Mouse (Mus musculus): ENCODE measurements around the gene Slc25a33.

The Slc25a33 gene

GRCm38 (mm10) chr4:149752124-149752799 is 21.8 kb downstream of the Slc25a33 start:
- CTCF ChIA-PET = interaction anchor here (0.5 to 2.5 kb wide), 55 partner anchors 8 to 1584 kb away, joined by 3 to 16 read pairs (median 4); partner anchors contain the start of gene Tmem201 (in 2 of the 4)
- POLR2A ChIA-PET = interaction anchor here in 2 of 4 experiments (0.6 to 2.7 kb wide), 19 partner anchors 8 to 395 kb away, joined by 3 to 11 read pairs (median 3); partner anchors contain the start of genes Tmem201 (in 2 of the 2) and H6pd (in 1 of the 2)

- ChIA-PET POLR2A (interaction anchor here in 3 of 4 experiments (0.6 to 2.0 kb wide), 8 partner anchors 10 to 244 kb away, joined by 3 to 6 read pairs (median 4); partner anchors contain the start of gene Slc25a33 (in 1 of the 3)), CTCF (interaction anchor here in 3 of 4 experiments (0.6 to 1.0 kb wide), 5 partner anchors 13 to 386 kb away, joined by 3 to 5 read pairs (median 3); partner anchors contain the start of gene Tmem201 (in 1 of the 3))
Measured at GRCm38 (mm10) chr4:149750671-149751070, 23.4 kb downstream of the Slc25a33 start.

- ChIA-PET POLR2A (interaction anchor here in 3 of 4 experiments (0.5 to 2.0 kb wide), 10 partner anchors 10 to 337 kb away, joined by 3 to 6 read pairs (median 3); partner anchors contain the start of genes Gpr157 (in 1 of the 3), Slc25a33 (in 1 of the 3) and Tmem201 (in 1 of the 3)), CTCF (interaction anchor here in 2 of 4 experiments (1.0 to 1.3 kb wide), 4 partner anchors 12 to 100 kb away, joined by 3 read pairs; partner anchors contain the start of gene Tmem201 (in 1 of the 2))
Measured at GRCm38 (mm10) chr4:149749663-149750015, 24.4 kb downstream of the Slc25a33 start.

DNA sequence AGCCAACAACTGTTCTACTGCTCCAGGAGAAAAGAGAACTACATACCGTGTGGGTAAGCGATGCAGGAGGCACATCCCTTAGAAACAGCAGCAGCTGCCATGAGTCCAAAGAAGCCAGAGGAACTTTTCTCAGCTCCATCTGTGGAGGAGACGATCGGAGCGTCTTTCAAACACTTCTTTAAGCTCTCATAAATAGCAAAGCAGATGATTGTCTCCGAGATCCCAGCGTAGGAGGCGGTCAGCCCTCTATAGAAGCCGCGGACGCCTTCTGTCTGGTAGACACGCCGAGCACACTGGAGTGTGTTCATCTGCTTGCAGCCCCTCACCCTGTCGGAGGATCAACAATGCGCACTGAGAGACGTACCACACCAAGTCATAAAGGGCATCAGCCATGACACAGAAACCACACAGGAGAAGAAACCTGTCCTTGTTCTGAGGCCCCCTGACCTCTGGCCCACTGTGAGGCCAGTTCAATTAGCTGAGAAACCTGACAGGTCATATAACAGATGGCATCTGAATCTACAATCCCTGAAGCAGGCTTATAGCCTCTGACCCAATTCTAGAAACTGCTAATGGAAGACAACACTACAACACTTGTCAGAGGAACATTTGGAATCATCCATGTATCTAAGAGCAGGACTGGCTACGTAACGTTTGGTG is 24.9 kb downstream of the Slc25a33 start:
- ChIA-PET POLR2A (interaction anchor here in 3 of 4 experiments (0.5 to 2.0 kb wide), 10 partner anchors 11 to 338 kb away, joined by 3 to 4 read pairs (median 3); partner anchors contain the start of genes Gpr157 (in 1 of the 3), Slc25a33 (in 1 of the 3) and Tmem201 (in 1 of the 3)), CTCF (interaction anchor here in 2 of 4 experiments (0.5 to 1.3 kb wide), 3 partner anchors 23 to 100 kb away, joined by 3 to 5 read pairs (median 3); no protein-coding TSS in a partner anchor)

DNA sequence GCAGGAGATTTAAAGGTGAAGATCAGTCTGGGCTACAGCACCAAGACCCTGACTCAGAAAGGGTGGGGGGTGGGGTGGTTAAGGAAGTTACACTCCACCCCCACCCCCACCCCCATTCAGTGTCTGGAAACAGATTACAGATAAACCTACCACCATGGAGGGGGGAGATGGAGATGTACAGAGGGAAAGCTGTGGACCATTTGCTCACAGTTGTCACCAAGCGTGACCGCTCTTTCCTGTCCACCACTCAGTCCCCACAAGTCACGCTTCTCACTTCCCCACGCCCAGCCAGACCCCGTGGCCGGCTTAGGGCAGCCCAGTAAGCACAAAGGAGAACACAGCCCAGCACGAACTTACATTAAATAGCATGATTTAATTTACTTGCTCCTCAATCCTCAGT is 30.0 kb downstream of the Slc25a33 start:
- ChIA-PET CTCF (interaction anchor here in 2 of 4 experiments (0.6 to 1.6 kb wide), 4 partner anchors 11 to 215 kb away, joined by 3 to 8 read pairs (median 4); no protein-coding TSS in a partner anchor), POLR2A (interaction anchor here in 3 of 4 experiments (0.6 to 2.8 kb wide), 12 partner anchors 12 to 223 kb away, joined by 3 to 15 read pairs (median 3); no protein-coding TSS in a partner anchor)

GRCm38 (mm10) chr4:149742011-149742530 is 32.0 kb downstream of the Slc25a33 start:
- CTCF ChIA-PET = interaction anchor here in 2 of 4 experiments (0.6 to 0.7 kb wide), 3 partner anchors 16 to 114 kb away, joined by 3 to 6 read pairs (median 5); no protein-coding TSS in a partner anchor
- POLR2A ChIA-PET = interaction anchor here (0.6 to 1.1 kb wide), 4 partner anchors 9 to 366 kb away, joined by 3 to 4 read pairs (median 4); no protein-coding TSS in a partner anchor

DNA sequence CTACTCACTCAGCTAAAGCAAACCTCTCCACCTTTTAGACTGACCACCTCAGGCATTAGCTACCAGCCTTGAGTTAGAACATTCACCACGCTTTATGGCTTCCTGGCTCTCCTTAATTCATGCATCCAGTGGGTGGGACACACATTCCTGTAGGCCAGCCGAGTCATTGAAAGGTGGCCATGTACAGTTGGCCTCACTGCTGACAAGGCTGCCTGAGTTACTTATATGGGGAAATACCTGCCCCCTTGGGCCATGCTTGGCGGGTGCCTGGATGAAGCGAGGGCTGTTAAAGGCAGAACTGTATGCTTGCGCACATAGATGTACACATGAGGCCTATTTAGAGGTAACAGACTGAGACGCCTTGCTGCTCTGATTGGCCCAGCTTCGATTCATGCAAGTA is 33.8 kb downstream of the Slc25a33 start:
- POLR2A ChIA-PET = interaction anchor here in 3 of 4 experiments (0.5 to 4.1 kb wide), 14 partner anchors 10 to 259 kb away, joined by 3 to 39 read pairs (median 4); partner anchors contain the start of gene Slc25a33 (in 2 of the 3)
- CTCF ChIA-PET = interaction anchor here in 2 of 4 experiments (0.8 to 1.6 kb wide), 3 partner anchors 12 to 29 kb away, joined by 3 to 8 read pairs (median 4); no protein-coding TSS in a partner anchor

DNA sequence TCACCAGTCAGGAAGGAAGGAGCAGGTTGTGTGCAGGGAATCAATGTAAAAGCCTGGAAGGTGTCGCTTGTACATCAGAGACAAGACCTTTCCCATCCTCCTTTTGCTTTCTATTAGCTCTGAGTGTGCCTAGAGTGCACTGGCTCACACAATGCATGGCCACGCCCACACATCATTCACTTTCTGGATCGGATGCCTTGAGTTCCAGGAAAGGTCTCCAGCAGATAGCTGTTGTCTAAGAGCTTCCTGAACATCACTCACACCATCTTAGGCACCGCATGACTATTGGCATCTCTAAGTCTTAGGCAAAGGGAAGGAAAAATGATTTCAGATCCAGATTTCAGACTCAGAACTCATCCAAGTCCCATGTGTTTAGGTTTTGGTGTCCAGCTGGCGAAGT is 34.6 kb downstream of the Slc25a33 start:
- ChIA-PET POLR2A (interaction anchor here in 3 of 4 experiments (0.6 to 4.1 kb wide), 19 partner anchors 8 to 473 kb away, joined by 3 to 39 read pairs (median 3); partner anchors contain the start of gene Slc25a33 (in 2 of the 3)), CTCF (interaction anchor here in 3 of 4 experiments (0.6 to 5.8 kb wide), 9 partner anchors 8 to 1440 kb away, joined by 3 to 47 read pairs (median 4); partner anchors contain the start of gene H6pd (in 1 of the 3))

DNA sequence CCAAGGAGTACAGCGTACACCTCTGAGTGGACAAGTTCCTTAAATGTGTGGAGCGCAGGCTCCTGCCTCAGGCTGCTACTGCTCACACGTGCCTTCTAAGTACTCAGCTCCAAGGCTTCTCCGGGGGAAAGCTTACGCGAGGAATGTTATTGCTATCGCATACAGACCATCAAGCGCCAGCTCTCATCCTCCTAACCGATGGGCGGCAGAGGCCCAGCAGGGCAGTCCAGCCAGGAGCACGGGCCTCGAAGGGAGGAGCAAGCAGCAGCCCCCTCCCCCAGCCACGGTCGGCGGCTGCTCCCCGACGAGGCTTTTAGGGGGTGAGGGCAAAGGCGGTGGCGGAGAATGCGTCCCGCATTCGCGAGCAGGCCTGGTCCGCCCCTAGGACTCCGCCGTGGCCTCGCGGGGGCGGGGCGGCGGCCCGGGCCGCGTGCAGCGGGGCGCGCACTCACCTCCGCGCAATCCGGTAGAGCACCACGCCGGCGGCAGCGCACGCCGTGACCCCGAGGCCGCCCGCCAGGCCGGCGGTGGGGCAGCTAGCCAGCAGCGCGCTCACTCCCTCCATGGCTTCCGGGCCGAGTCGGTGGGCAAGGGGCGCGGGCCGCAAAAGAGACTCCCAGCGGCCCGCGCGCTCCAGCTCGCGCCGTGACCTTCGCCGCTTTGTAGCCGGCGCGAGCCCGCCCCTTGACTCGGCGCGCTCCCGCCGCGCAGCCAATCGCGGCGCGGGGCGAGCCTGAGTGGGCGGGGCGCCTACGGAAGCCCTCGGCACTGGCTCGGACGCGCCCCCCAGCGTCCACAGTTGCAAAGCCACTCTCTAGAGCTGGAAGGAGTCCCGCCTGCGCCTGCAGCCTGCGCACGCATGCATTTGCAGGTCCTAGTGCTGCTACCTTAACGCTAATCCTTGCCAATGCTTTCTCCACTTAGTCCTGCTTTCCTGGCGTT is 36.4 kb downstream of the Slc25a33 start, which contains the start of gene Tmem201:
Tmem201 (minus strand) TSS at position 662 of the 942 bp plus-strand sequence.
- POLR2A ChIA-PET = interaction anchor here (0.6 to 4.1 kb wide), 39 partner anchors 9 to 992 kb away, joined by 3 to 39 read pairs (median 5); partner anchors contain the start of genes Pik3cd (in 2 of the 4), Slc25a33 (in 2 of the 4) and Gpr157 (in 1 of the 4)
- CTCF ChIA-PET = interaction anchor here (0.5 to 5.8 kb wide), 42 partner anchors 8 to 1054 kb away, joined by 3 to 47 read pairs (median 4); partner anchors contain the start of gene Pik3cd (in 1 of the 4)

DNA sequence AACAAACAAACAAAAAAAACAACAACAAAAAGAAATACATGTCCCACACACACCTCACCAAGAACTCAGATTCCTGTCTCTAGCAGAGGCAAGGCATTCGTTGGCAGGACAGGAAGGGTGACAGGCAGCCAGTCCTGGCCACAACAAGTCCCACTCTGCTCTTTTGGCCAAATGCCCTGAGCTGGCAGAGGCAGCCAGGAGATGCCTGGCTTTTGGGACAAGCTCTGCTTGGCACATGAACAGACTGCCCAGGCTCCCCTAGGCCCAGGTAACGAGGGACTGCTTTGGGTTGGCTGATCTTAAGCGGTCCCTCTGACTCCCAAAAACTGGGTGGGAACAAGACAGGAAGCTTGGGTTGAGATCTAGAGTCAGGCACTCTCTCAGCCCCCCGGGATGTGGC is 37.5 kb downstream of the Slc25a33 start:
- ChIA-PET POLR2A (interaction anchor here in 3 of 4 experiments (0.6 to 4.1 kb wide), 25 partner anchors 8 to 502 kb away, joined by 3 to 39 read pairs (median 5); partner anchors contain the start of genes Pik3cd (in 2 of the 3), Slc25a33 (in 2 of the 3) and Gpr157 (in 1 of the 3)), CTCF (interaction anchor here (0.6 to 5.8 kb wide), 17 partner anchors 9 to 1547 kb away, joined by 3 to 47 read pairs (median 4); no protein-coding TSS in a partner anchor)

DNA sequence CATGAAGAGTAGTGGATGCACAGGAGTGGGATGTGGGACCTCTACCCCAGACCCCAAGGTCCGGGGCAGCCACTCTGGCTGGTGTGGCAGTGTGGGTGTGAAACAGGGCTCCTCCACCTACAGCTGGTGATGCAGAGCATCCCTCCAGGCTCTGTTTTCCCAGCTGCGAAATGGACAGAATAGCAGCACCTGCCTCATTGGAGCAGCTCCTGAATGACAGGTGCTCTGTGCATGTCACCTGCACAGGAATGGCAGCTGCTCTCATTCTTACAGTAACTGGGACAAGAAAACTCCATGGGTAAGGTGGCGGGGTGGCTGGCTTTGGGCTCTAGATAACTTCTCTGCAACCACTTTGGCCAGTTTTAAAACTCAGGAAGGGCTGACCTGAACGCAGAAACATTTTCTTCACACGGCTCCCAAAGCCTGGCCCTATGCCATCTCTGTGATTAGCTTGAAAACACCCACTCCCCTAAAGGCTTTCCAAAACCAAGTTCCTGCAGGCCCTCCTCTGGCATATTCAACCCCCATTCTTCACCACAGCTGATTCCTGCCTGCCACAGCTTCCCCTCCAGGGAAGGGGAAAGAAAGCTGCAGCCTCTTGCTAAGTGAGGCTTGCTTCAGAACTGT is 38.3 kb downstream of the Slc25a33 start:
- ChIA-PET CTCF (interaction anchor here in 2 of 4 experiments (1.2 to 5.8 kb wide), 3 partner anchors 10 to 64 kb away, joined by 4 to 47 read pairs (median 7); no protein-coding TSS in a partner anchor), POLR2A (interaction anchor here in 2 of 4 experiments (1.3 to 1.4 kb wide), 2 partner anchors 9 to 21 kb away, joined by 3 to 4 read pairs; no protein-coding TSS in a partner anchor)

DNA sequence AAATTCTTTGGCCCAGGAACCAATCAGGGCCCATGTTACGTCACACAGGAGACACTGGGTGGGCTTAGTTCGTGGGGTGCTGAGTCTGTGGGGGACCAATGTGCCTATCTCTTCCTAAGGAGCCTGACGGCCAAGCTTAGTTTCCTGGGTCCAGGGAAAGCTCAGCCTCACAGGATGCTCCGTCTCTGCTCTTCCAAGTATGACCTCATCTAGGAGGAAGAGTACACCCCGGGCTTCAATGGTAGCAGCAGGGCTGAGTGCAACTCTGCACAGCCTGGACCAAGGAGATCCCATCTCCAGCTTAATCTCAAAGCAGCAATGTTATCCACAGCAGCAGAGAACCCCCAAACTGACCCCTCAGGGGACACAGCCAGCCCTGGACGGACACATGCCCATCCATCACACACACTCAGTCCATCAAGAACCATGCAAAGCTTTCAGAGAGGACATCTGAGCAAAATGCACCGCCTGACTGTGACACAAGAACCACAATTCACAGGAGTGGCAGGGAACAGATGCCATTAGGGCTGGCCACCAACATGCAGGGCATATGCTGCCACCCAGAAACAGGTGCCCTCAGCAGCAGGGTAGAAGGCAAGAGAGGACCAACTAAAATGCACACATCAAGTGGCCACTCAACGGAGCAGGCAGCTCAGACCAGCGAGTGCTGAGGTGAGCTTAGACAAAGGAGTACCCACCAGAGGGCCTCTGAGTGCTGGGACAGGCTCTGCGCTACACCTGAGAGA is 39.2 kb downstream of the Slc25a33 start:
- POLR2A ChIA-PET = interaction anchor here in 3 of 4 experiments (0.6 to 1.4 kb wide), 6 partner anchors 10 to 225 kb away, joined by 3 to 7 read pairs (median 3); no protein-coding TSS in a partner anchor
- CTCF ChIA-PET = interaction anchor here in 2 of 4 experiments (1.6 to 5.8 kb wide), 2 partner anchors 9 to 18 kb away, joined by 7 to 47 read pairs; no protein-coding TSS in a partner anchor

GRCm38 (mm10) chr4:149734246-149734645 is 39.8 kb downstream of the Slc25a33 start:
- ChIA-PET CTCF (interaction anchor here in 2 of 4 experiments (0.8 to 5.8 kb wide), 2 partner anchors 9 to 20 kb away, joined by 3 to 47 read pairs; no protein-coding TSS in a partner anchor), POLR2A (interaction anchor here in 3 of 4 experiments (0.6 to 3.1 kb wide), 9 partner anchors 10 to 225 kb away, joined by 3 to 15 read pairs (median 3); no protein-coding TSS in a partner anchor)

GRCm38 (mm10) chr4:149733748-149734147 is 40.3 kb downstream of the Slc25a33 start:
- POLR2A ChIA-PET = interaction anchor here in 2 of 4 experiments (0.6 to 3.1 kb wide), 9 partner anchors 8 to 327 kb away, joined by 3 to 15 read pairs (median 3); no protein-coding TSS in a partner anchor
- CTCF ChIA-PET = interaction anchor here in 2 of 4 experiments (0.8 to 1.3 kb wide), 2 partner anchors 10 to 20 kb away, joined by 3 to 4 read pairs; no protein-coding TSS in a partner anchor
